In genomic region chr4:143348678-143349077, GRCm38 (mm10) we compare ENCODE assay signal across 20 mouse cellular contexts. TPM values are rescaled to one million over a fixed set of nuclear protein-coding genes. Genes with fewer than 3 reads are reported as not detected.
DNase-seq lines count a peak whose midpoint lies in the region; ATAC-seq and TF ChIP-seq lines count a peak whose summit lies in the region.
"Had no signal": no experiment of that assay in that cellular context is flagged by ENCODE, and none has a peak within 500 bp of the region (broad histone marks: within the 10 kb centered on the region; RNA-seq: fewer than 3 reads in every experiment).

No protein-coding gene starts in this region.

- WGBS in embryonic facial prominence, embryonic 14.5 days = 25% methylated on average over 5 of the region's 5 CpGs
- WGBS in embryonic facial prominence, embryonic 10.5 days = 23% methylated on average over 5 of the region's 5 CpGs
- 27% methylated on average over 5 of the region's 5 CpGs for WGBS in neural tube, embryonic 15.5 days

- no peak overlapping the region for H3K4me3 ChIP-seq in embryonic facial prominence, embryonic 14.5 days (ENCODE audit: low read depth, low read length)
- no peak overlapping the region for H3K4me3 ChIP-seq in embryonic facial prominence, embryonic 10.5 days
- H3K4me3 ChIP-seq in gastrocnemius, adult 2 months = peak overlapping the region; percentile 74
- H3K4me3 ChIP-seq in neural tube, embryonic 15.5 days (replicated peaks) = no peak overlapping the region
- H3K4me3 ChIP-seq: liver, embryonic 15.5 days had no signal

- no peak overlapping the region for H3K4me2 ChIP-seq in embryonic facial prominence, embryonic 14.5 days (ENCODE audit: low read depth, low read length)
- H3K4me2 ChIP-seq in neural tube, embryonic 15.5 days = peak overlapping the region; percentile 100
- H3K4me2 ChIP-seq: liver, embryonic 15.5 days had no signal

- peaks cover 11% of the 10 kb centered on the region; the same call in 1 of the 2 replicates for H3K4me1 ChIP-seq in embryonic facial prominence, embryonic 14.5 days (ENCODE audit: control insufficient read depth, insufficient read depth, low read length)
- H3K4me1 ChIP-seq in embryonic facial prominence, embryonic 10.5 days = peaks cover 20% of the 10 kb centered on the region
- peaks cover 20% of the 10 kb centered on the region for H3K4me1 ChIP-seq in neural tube, embryonic 15.5 days
- H3K4me1 ChIP-seq: liver, embryonic 15.5 days had no signal

- peak; percentile 19; the same call in 1 of the 2 replicates for TF ChIP-seq CTCF in gastrocnemius, adult 2 months (IDR thresholded peaks at IDR 0.05)

- H3K36me3 ChIP-seq in embryonic facial prominence, embryonic 14.5 days (ENCODE audit: control insufficient read depth, insufficient read depth, low read length) = no peaks in the 10 kb centered on the region
- H3K36me3 ChIP-seq in embryonic facial prominence, embryonic 10.5 days (replicated peaks) = no peaks in the 10 kb centered on the region
- no peaks in the 10 kb centered on the region for H3K36me3 ChIP-seq in neural tube, embryonic 15.5 days
- H3K36me3 ChIP-seq: G1E; intestine, embryonic 15.5 days; liver, embryonic 15.5 days; stomach, embryonic 15.5 days had no signal

- DNase-seq in embryonic facial prominence, embryonic 14.5 days (ENCODE audit: low spot score) = peak; percentile 45
- no peak for DNase-seq in embryonic facial prominence, embryonic 10.5 days (ENCODE audit: low spot score)
- DNase-seq in layer of hippocampus, postnatal 10 days (ENCODE audit: low spot score in 2 of 2) = peak; percentile 18 to 25
- no peak for DNase-seq in layer of hippocampus, adult 9-10 months (ENCODE audit: low spot score)
- peak; percentile 89 for DNase-seq in gastrocnemius, adult 2 months
- no peak for DNase-seq in adrenal gland, postnatal 14 days
- DNase-seq: B cell, adult 2 months; lung, postnatal 14 days; thymus, postnatal 25 days had no signal

- peaks cover 57% of the 10 kb centered on the region for H3K27me3 ChIP-seq in embryonic facial prominence, embryonic 14.5 days (replicated peaks; ENCODE audit: control insufficient read depth, insufficient read depth, low read length)
- H3K27me3 ChIP-seq in embryonic facial prominence, embryonic 10.5 days (replicated peaks; ENCODE audit: low read depth, poor library complexity, severe bottlenecking) = peaks cover 68% of the 10 kb centered on the region
- H3K27me3 ChIP-seq in neural tube, embryonic 15.5 days (replicated peaks) = peaks cover 49% of the 10 kb centered on the region

- H3K27ac ChIP-seq in embryonic facial prominence, embryonic 14.5 days (replicated peaks; ENCODE audit: low read depth, low read length) = no peak overlapping the region
- no peak overlapping the region for H3K27ac ChIP-seq in embryonic facial prominence, embryonic 10.5 days (replicated peaks)
- peak overlapping the region; percentile 96 for H3K27ac ChIP-seq in gastrocnemius, adult 2 months
- no peak overlapping the region for H3K27ac ChIP-seq in neural tube, embryonic 15.5 days (replicated peaks)
- H3K27ac ChIP-seq: intestine, embryonic 15.5 days; kidney, postnatal 0 days; liver, embryonic 15.5 days; stomach, embryonic 15.5 days had no signal

- intact Hi-C loops in gastrocnemius, adult 2 months (cut with DNase I) = loop anchor here (2.0 kb wide), 1 partner anchor 18 kb away; no protein-coding TSS in a partner anchor

- no peak overlapping the region for H3K9ac ChIP-seq in embryonic facial prominence, embryonic 14.5 days (ENCODE audit: low read depth, low read length)
- H3K9ac ChIP-seq in neural tube, embryonic 15.5 days (replicated peaks) = no peak overlapping the region
- H3K9ac ChIP-seq: intestine, embryonic 15.5 days; liver, embryonic 15.5 days; stomach, embryonic 15.5 days had no signal

- H3K9me3 ChIP-seq in embryonic facial prominence, embryonic 14.5 days (ENCODE audit: control insufficient read depth, low read length) = no peaks in the 10 kb centered on the region
- H3K9me3 ChIP-seq in embryonic facial prominence, embryonic 10.5 days = no peaks in the 10 kb centered on the region
- no peaks in the 10 kb centered on the region for H3K9me3 ChIP-seq in neural tube, embryonic 15.5 days (replicated peaks)
- H3K9me3 ChIP-seq: intestine, embryonic 15.5 days; liver, embryonic 15.5 days; stomach, embryonic 15.5 days had no signal

- peak; percentile 58 for ATAC-seq in embryonic facial prominence, embryonic 14.5 days (ENCODE audit: low read depth)
- ATAC-seq in neural tube, embryonic 15.5 days (ENCODE audit: low FRiP score) = no peak

RNA-seq across cellular contexts. Expression of gene Lrrc38, which starts 0.9 kb away (rescaled TPM):
- polyA plus RNA-seq in embryonic facial prominence, embryonic 14.5 days (2014; fragmentation: Nextera tagmentation; extraction: Ambion mirVana) = 2.2 and 2.3 TPM in 2 replicates
- polyA plus RNA-seq in embryonic facial prominence, embryonic 10.5 days (2016; fragmentation: Nextera tagmentation; extraction: Ambion mirVana) = 0.10 TPM in 1 of 2 replicates, not detected in the other
- total RNA-seq in layer of hippocampus, postnatal 10 days (2021) = 1 to 10 TPM in 1 of 2 experiments, under 1 TPM in 1; 0.78 to 1.0 TPM
- total RNA-seq in gastrocnemius, adult 2 months (2021) = 10 to 100 TPM; 27.1 to 39.4 TPM
- 0.59 and 0.70 TPM in 2 replicates for polyA plus RNA-seq in neural tube, embryonic 15.5 days (2015; fragmentation: Nextera tagmentation; extraction: Ambion mirVana)
- not detected in 2 replicates for total RNA-seq in adrenal gland, postnatal 14 days (2021)
- total RNA-seq: adrenal gland, postnatal 25 days; G1E had no signal
- polyA plus RNA-seq: G1E; stomach, embryonic 15.5 days had no signal

RNA-seq across cellular contexts. Expression of gene Pramel1, which starts 45.5 kb away (rescaled TPM):
- polyA plus RNA-seq in embryonic facial prominence, embryonic 14.5 days (2014; fragmentation: Nextera tagmentation; extraction: Ambion mirVana) = not detected in 2 replicates
- not detected in 2 replicates for polyA plus RNA-seq in embryonic facial prominence, embryonic 10.5 days (2016; fragmentation: Nextera tagmentation; extraction: Ambion mirVana)
- under 1 TPM in 1 of 2 experiments, not detected in 1; 0.11 TPM for total RNA-seq in layer of hippocampus, postnatal 10 days (2021)
- total RNA-seq in gastrocnemius, adult 2 months (2021) = not detected
- polyA plus RNA-seq in neural tube, embryonic 15.5 days (2015; fragmentation: Nextera tagmentation; extraction: Ambion mirVana) = not detected in 2 replicates
- not detected in 2 replicates for total RNA-seq in adrenal gland, postnatal 14 days (2021)
- total RNA-seq: adrenal gland, postnatal 25 days; G1E; heart, postnatal 25 days; layer of hippocampus, adult 8-10 months; left cerebral cortex, postnatal 10 days had no signal
- polyA plus RNA-seq: G1E; intestine, embryonic 15.5 days; kidney, postnatal 0 days; liver, embryonic 15.5 days; midbrain, embryonic 11.5 days; stomach, embryonic 15.5 days had no signal

RNA-seq across cellular contexts. Expression of gene Pdpn, which starts 49.3 kb away (rescaled TPM):
- polyA plus RNA-seq in embryonic facial prominence, embryonic 14.5 days (2014; fragmentation: Nextera tagmentation; extraction: Ambion mirVana) = 67.1 and 70.2 TPM in 2 replicates
- 38.0 and 43.0 TPM in 2 replicates for polyA plus RNA-seq in embryonic facial prominence, embryonic 10.5 days (2016; fragmentation: Nextera tagmentation; extraction: Ambion mirVana)
- 10 to 100 TPM; 16.0 to 18.3 TPM for total RNA-seq in layer of hippocampus, postnatal 10 days (2021)
- 1 to 10 TPM; 4.5 to 7.7 TPM for total RNA-seq in gastrocnemius, adult 2 months (2021)
- polyA plus RNA-seq in neural tube, embryonic 15.5 days (2015; fragmentation: Nextera tagmentation; extraction: Ambion mirVana) = 25.5 and 29.0 TPM in 2 replicates
- 5.9 and 8.4 TPM in 2 replicates for total RNA-seq in adrenal gland, postnatal 14 days (2021)
- polyA plus RNA-seq: G1E had no signal

Comparison
In these comparisons a context has a peak if more than half of its experiments do, and no peak if none do; other contexts are left out.
1. DNase-seq: peak in embryonic facial prominence, embryonic 14.5 days (single experiment), layer of hippocampus, postnatal 10 days (2 of 2) and gastrocnemius, adult 2 months (single experiment); none in embryonic facial prominence, embryonic 10.5 days (single experiment), layer of hippocampus, adult 9-10 months (single experiment) and adrenal gland, postnatal 14 days (single experiment).
2. RNA of gene Lrrc38, which starts 0.9 kb away (total RNA-seq): 27.1 to 39.4 TPM in gastrocnemius, adult 2 months; 0.78 to 1.0 TPM in layer of hippocampus, postnatal 10 days and not detected in adrenal gland, postnatal 14 days; every median in the first group is over 10 times any median in the second.